Mouse (Mus musculus) embryonic facial prominence, embryonic 14.5 days (tissue): ENCODE measurements at regions not wholly inside any gene's neighbourhood (a gene's known extent, or its start where the extent isn't known, plus 50 kb on each side); places are given as distances from the start of the nearest gene placed in this dataset.

ENCODE experiments used
- ATAC-seq: fragments of 200-750 bp; cut with Nextera tagmentation; 2 replicates; pipeline ENCODE4 v1.8.0; 2017; ENCODE audit warnings: low read depth, moderate number of reproducible peaks, moderate TSS enrichment
- DNase-seq: peaks from one replicate; pipeline ENCODE4 v3.0.0-alpha.2; 2015; ENCODE audit warnings: low spot score
- H3K27ac ChIP-seq: fragments of 300-500 bp; sonication (generic); replicated peaks from 2 replicates; pipeline ENCODE4 v1.5.1; 2014; ENCODE audit warnings: low read depth, mild to moderate bottlenecking, low read length, moderate library complexity
- H3K27me3 ChIP-seq: fragments of 300-500 bp; sonication (generic); replicated peaks from 2 replicates; pipeline ENCODE4 v1.6.1; 2014; ENCODE audit warnings: low read length; ENCODE audit not compliant: control insufficient read depth, insufficient read depth
- H3K36me3 ChIP-seq: fragments of 300-500 bp; sonication (generic); 2 replicates; pipeline ENCODE4 v1.6.1; 2014; ENCODE audit warnings: low read length, mixed read lengths; ENCODE audit not compliant: control insufficient read depth, insufficient read depth
- H3K4me1 ChIP-seq: fragments of 300-500 bp; sonication (generic); 2 replicates; pipeline ENCODE4 v1.6.1; 2014; ENCODE audit warnings: antibody characterized with exemption, low read length; ENCODE audit not compliant: control insufficient read depth, insufficient read depth
- H3K4me2 ChIP-seq: fragments of 300-500 bp; sonication (generic); 2 replicates; pipeline ENCODE4 v1.6.1; 2014; ENCODE audit warnings: low read depth, mild to moderate bottlenecking, low read length, moderate library complexity, mixed read lengths
- H3K4me3 ChIP-seq: fragments of 300-500 bp; sonication (generic); 2 replicates; pipeline ENCODE4 v1.5.1; 2014; ENCODE audit warnings: low read depth, mild to moderate bottlenecking, low read length
- H3K9ac ChIP-seq: fragments of 300-500 bp; sonication (generic); 2 replicates; pipeline ENCODE4 v1.6.1; 2014; ENCODE audit warnings: low read depth, mild to moderate bottlenecking, low read length, moderate library complexity, mixed read lengths
- H3K9me3 ChIP-seq: fragments of 300-500 bp; sonication (generic); 2 replicates; pipeline ENCODE4 v1.6.1; 2016; ENCODE audit warnings: low read length; ENCODE audit not compliant: control insufficient read depth
- WGBS: fragments of 180-500 bp; shearing (Covaris S2); extraction: QIAGEN DNeasy Blood & Tissue Kit; methylation state at CpG from one replicate; pipeline ENCODE4 v1.1.7; 2014; 5-methylcytosine and 5-hydroxymethylcytosine counted together

- no peaks in the 10 kb centered on the region for H3K27me3 ChIP-seq
- ATAC-seq (no peak), DNase-seq (no peak)
- 52% methylated on average over 1 of the region's 1 CpGs for WGBS
- no peak overlapping the region for H3K4me2 ChIP-seq
- H3K9me3 ChIP-seq = no peaks in the 10 kb centered on the region
- no peaks in the 10 kb centered on the region for H3K36me3 ChIP-seq
- no peaks in the 10 kb centered on the region for H3K4me1 ChIP-seq
- no peak overlapping the region for H3K9ac ChIP-seq
- no peak overlapping the region for H3K27ac ChIP-seq
- no peak overlapping the region for H3K4me3 ChIP-seq
These were observed 289.5 kb upstream of the Pitrm1 start for GRCm38 (mm10) chr13:6258456-6258855.

GRCm38 (mm10) chr13:6260321-6260865, 287.6 kb upstream of the Pitrm1 start:
- no peak for DNase-seq
- H3K27ac ChIP-seq = no peak overlapping the region
- no peaks in the 10 kb centered on the region for H3K9me3 ChIP-seq
- H3K4me3 ChIP-seq = no peak overlapping the region
- H3K36me3 ChIP-seq = no peaks in the 10 kb centered on the region
- WGBS = 67% methylated on average over 3 of the region's 3 CpGs
- no peak for ATAC-seq
- H3K4me2 ChIP-seq = no peak overlapping the region
- no peaks in the 10 kb centered on the region for H3K4me1 ChIP-seq
- H3K9ac ChIP-seq = no peak overlapping the region
- H3K27me3 ChIP-seq = no peaks in the 10 kb centered on the region

DNA sequence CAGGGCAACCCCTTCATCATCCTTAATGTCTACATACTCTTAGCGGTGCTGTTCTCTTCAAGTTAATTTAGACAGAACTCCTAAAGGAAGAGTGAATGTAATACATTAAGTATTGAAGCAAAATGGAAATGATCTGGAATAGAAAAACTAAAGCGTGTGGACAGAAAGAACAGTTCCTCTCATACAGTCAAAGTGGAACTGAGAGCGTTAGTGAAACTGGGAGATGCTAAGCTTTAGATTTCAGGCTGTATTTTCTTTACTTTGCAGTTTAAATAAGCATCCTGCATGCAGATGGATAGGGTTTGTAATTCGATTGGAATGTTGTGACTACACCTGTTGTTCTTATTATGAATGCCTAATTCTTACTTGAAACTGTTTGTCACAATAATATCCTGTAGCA, 286.5 kb upstream of the Pitrm1 start:
- Histone ChIP-seq H3K4me1 (no peaks in the 10 kb centered on the region), H3K36me3 (no peaks in the 10 kb centered on the region), H3K9me3 (no peaks in the 10 kb centered on the region), H3K27me3 (no peaks in the 10 kb centered on the region), H3K4me3 (no peak overlapping the region), H3K27ac (no peak overlapping the region), H3K9ac (no peak overlapping the region), H3K4me2 (no peak overlapping the region)
- DNase-seq = no peak
- ATAC-seq = no peak
- 81% methylated on average over 4 of the region's 4 CpGs for WGBS

GRCm38 (mm10) chr13:6270546-6270945, 277.4 kb upstream of the Pitrm1 start:
- 69% methylated on average over 1 of the region's 1 CpGs for WGBS
- ATAC-seq (no peak), DNase-seq (no peak)
- no peaks in the 10 kb centered on the region for H3K27me3 ChIP-seq
- H3K4me3 ChIP-seq = no peak overlapping the region
- no peak overlapping the region for H3K27ac ChIP-seq
- H3K4me2 ChIP-seq = no peak overlapping the region
- H3K9me3 ChIP-seq = no peaks in the 10 kb centered on the region
- H3K36me3 ChIP-seq = no peaks in the 10 kb centered on the region
- no peaks in the 10 kb centered on the region for H3K4me1 ChIP-seq
- no peak overlapping the region for H3K9ac ChIP-seq

GRCm38 (mm10) chr13:6272932-6273331, 275.0 kb upstream of the Pitrm1 start:
- 82% methylated on average over 1 of the region's 1 CpGs for WGBS
- H3K4me3 ChIP-seq = no peak overlapping the region
- no peaks in the 10 kb centered on the region for H3K9me3 ChIP-seq
- DNase-seq (no peak), ATAC-seq (no peak)
- no peak overlapping the region for H3K27ac ChIP-seq
- H3K27me3 ChIP-seq = no peaks in the 10 kb centered on the region
- H3K4me2 ChIP-seq = no peak overlapping the region
- H3K4me1 ChIP-seq = no peaks in the 10 kb centered on the region
- H3K9ac ChIP-seq = no peak overlapping the region
- no peaks in the 10 kb centered on the region for H3K36me3 ChIP-seq

GRCm38 (mm10) chr13:6280073-6280472, 267.9 kb upstream of the Pitrm1 start:
- Histone ChIP-seq H3K4me3 (no peak overlapping the region), H3K4me1 (no peaks in the 10 kb centered on the region; the same call in 1 of the 2 replicates), H3K9me3 (no peaks in the 10 kb centered on the region), H3K9ac (no peak overlapping the region), H3K27me3 (no peaks in the 10 kb centered on the region), H3K36me3 (no peaks in the 10 kb centered on the region), H3K4me2 (no peak overlapping the region), H3K27ac (no peak overlapping the region)
- DNase-seq (no peak), ATAC-seq (no peak)
- 65% methylated on average over 1 of the region's 1 CpGs for WGBS

DNA sequence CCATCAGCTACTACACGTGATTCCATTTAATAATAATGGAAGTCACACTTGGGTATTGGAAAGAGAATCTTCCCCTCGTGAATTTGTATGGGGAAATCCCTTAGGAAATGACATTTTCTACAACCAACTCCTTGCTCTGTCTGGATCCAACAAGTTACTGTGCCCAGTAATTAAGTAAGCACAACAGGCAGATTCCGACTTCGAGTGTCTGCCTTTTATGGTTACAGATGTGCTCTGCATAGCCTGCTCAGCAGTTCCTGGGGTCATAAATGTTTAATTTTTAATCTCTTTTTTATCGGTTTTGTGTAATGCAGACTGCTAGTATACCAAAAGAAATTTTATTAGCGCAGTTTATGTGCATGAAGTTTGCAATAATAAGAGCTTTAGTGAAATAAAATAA, 259.8 kb upstream of the Pitrm1 start:
- ATAC-seq (no peak), DNase-seq (no peak)
- Histone ChIP-seq H3K9me3 (no peaks in the 10 kb centered on the region), H3K36me3 (no peaks in the 10 kb centered on the region), H3K27ac (no peak overlapping the region), H3K4me3 (no peak overlapping the region), H3K4me1 (no peaks in the 10 kb centered on the region), H3K4me2 (no peak overlapping the region), H3K27me3 (no peaks in the 10 kb centered on the region), H3K9ac (no peak overlapping the region)
- 70% methylated on average over 6 of the region's 6 CpGs for WGBS

GRCm38 (mm10) chr13:6292098-6292497, 255.9 kb upstream of the Pitrm1 start:
- Histone ChIP-seq H3K27me3 (no peaks in the 10 kb centered on the region), H3K9me3 (no peaks in the 10 kb centered on the region), H3K4me3 (no peak overlapping the region), H3K4me2 (no peak overlapping the region), H3K36me3 (no peaks in the 10 kb centered on the region), H3K4me1 (no peaks in the 10 kb centered on the region), H3K9ac (no peak overlapping the region), H3K27ac (no peak overlapping the region)
- WGBS = 55% methylated on average over 3 of the region's 3 CpGs
- no peak for ATAC-seq
- no peak for DNase-seq

- no peaks in the 10 kb centered on the region; the same call in 1 of the 2 replicates for H3K4me1 ChIP-seq
- no peak overlapping the region for H3K4me3 ChIP-seq
- H3K9ac ChIP-seq = no peak overlapping the region
- H3K4me2 ChIP-seq = no peak overlapping the region
- DNase-seq (no peak), ATAC-seq (no peak)
- no peak overlapping the region for H3K27ac ChIP-seq
- H3K36me3 ChIP-seq = no peaks in the 10 kb centered on the region
- H3K9me3 ChIP-seq = no peaks in the 10 kb centered on the region
- no peaks in the 10 kb centered on the region for H3K27me3 ChIP-seq
These were observed 242.2 kb upstream of the Pitrm1 start for GRCm38 (mm10) chr13:6305718-6306117.
